Mouse (Mus musculus) liver, embryonic 14.5 days (tissue): Measurements from ENCODE around the gene Dusp11. TPM values are rescaled to one million over a fixed set of nuclear protein-coding genes. Genes with fewer than 3 reads are reported as not detected.
"Not testable (repeated sequence)": the region's sequence is repeated elsewhere in the genome, so short reads cannot be mapped to it uniquely, and the experiment has no call there.

Source experiments
- ATAC-seq: fragments of 200-750 bp; cut with Nextera tagmentation; 2 replicates; pipeline ENCODE4 v1.8.0; 2017; ENCODE audit warnings: moderate number of reproducible peaks, mild to moderate bottlenecking, moderate library complexity; ENCODE audit not compliant: insufficient read depth
- DNase-seq, 3 experiments: peaks; one replicate each; pipeline ENCODE4 v3.0.0-alpha.2; 2012 to 2013; ENCODE audit warnings: low read depth in 3 of 3, low spot score in 3 of 3
- H3K27ac ChIP-seq: fragments of 300-500 bp; sonication (generic); 2 replicates; pipeline ENCODE4 v1.5.1; 2014; ENCODE audit warnings: moderate library complexity, mild to moderate bottlenecking, control low read depth, inconsistent platforms
- H3K27me3 ChIP-seq: fragments of 300-500 bp; sonication (generic); 2 replicates; pipeline ENCODE4 v1.6.1; 2014; ENCODE audit warnings: mild to moderate bottlenecking, low read length, moderate library complexity; ENCODE audit not compliant: control insufficient read depth, insufficient read depth
- H3K36me3 ChIP-seq: fragments of 300-500 bp; sonication (generic); replicated peaks from 2 replicates; pipeline ENCODE4 v1.6.1; 2014; ENCODE audit warnings: low read depth; ENCODE audit not compliant: control insufficient read depth, insufficient read depth
- H3K4me1 ChIP-seq, 2 experiments: fragments of 200-500 bp in 1 of 2; fragments of 300-500 bp in 1 of 2; sonication (generic) in 1 of 2; replicated peaks; 2 replicates each; pipeline ENCODE4 v1.6.1; 2012 to 2014; ENCODE audit warnings: antibody characterized with exemption in 1 of 2, inconsistent platforms in 1 of 2, low read length in 1 of 2; ENCODE audit not compliant: control insufficient read depth in 2 of 2, insufficient read depth in 2 of 2
- H3K4me2 ChIP-seq: fragments of 300-500 bp; sonication (generic); 2 replicates; pipeline ENCODE4 v1.6.1; 2014; ENCODE audit warnings: low read depth, mild to moderate bottlenecking, control low read depth, moderate library complexity
- H3K4me3 ChIP-seq, 2 experiments: fragments of 200-500 bp in 1 of 2; fragments of 300-500 bp in 1 of 2; sonication (generic) in 1 of 2; 2 replicates each; pipeline ENCODE4 v1.5.1; 2012 to 2014; ENCODE audit warnings: low read depth in 2 of 2, low read length in 2 of 2, mild to moderate bottlenecking in 2 of 2, control low read depth in 1 of 2, inconsistent platforms in 1 of 2, moderate library complexity in 1 of 2; ENCODE audit not compliant: insufficient read depth in 1 of 2
- H3K9ac ChIP-seq: fragments of 300-500 bp; sonication (generic); replicated peaks from 2 replicates; pipeline ENCODE4 v1.6.1; 2014; ENCODE audit warnings: mild to moderate bottlenecking, control low read depth, moderate library complexity
- H3K9me3 ChIP-seq: fragments of 300-500 bp; sonication (generic); 2 replicates; pipeline ENCODE4 v1.6.1; 2016; ENCODE audit warnings: low read length, mixed read lengths; ENCODE audit not compliant: control insufficient read depth
- CTCF ChIP-seq: IDR thresholded peaks from 2 replicates; pipeline ENCODE4 v1.5.1; 2016; ENCODE audit warnings: antibody characterized with exemption, low read depth, control low read depth
- EP300 ChIP-seq: IDR thresholded peaks from 2 replicates; pipeline ENCODE4 v1.6.1; 2016; ENCODE audit warnings: antibody characterized with exemption, low read depth
- WGBS: fragments of 180-500 bp; shearing (Covaris S2); extraction: QIAGEN DNeasy Blood & Tissue Kit; methylation state at CpG from one replicate; pipeline ENCODE4 v1.1.7; 2014; ENCODE audit not compliant: insufficient replicate concordance; 5-methylcytosine and 5-hydroxymethylcytosine counted together
- polyA plus RNA-seq, 2 experiments: library from polyadenylated mRNA; depleted of rRNA in 1 of 2; stranded (reverse) in 1 of 2; unstranded in 1 of 2; fragments of >200 nt; fragmentation: Nextera tagmentation in 1 of 2; extraction: Ambion mirVana in 1 of 2; gene quantifications; 2 replicates each; pipeline versions ENCODE4 v1.2.1 to v1.2.3; 2012 to 2014

Gene Dusp11
- polyA plus RNA-seq, 2 experiments: 20.3 to 30.4 TPM

- Histone ChIP-seq H3K4me1 (no peaks in the 10 kb centered on the region), H3K4me3 (no peak overlapping the region), H3K9ac (no peak overlapping the region), H3K36me3 (no peaks in the 10 kb centered on the region), H3K4me2 (no peak overlapping the region), H3K27me3 (no peaks in the 10 kb centered on the region), H3K9me3 (no peaks in the 10 kb centered on the region), H3K27ac (no peak overlapping the region)
- TF ChIP-seq CTCF (no peak), EP300 (no peak)
- ATAC-seq (no peak), DNase-seq (no peak)
- 65% methylated on average over 8 of the region's 8 CpGs for WGBS
Measured at GRCm38 (mm10) chr6:85984351-85984750, 22.9 kb upstream of the Dusp11 start.

- not testable (repeated sequence) for H3K4me2 ChIP-seq, H3K27me3 ChIP-seq, H3K4me3 ChIP-seq, H3K9me3 ChIP-seq, H3K4me1 ChIP-seq, H3K27ac ChIP-seq, DNase-seq, ATAC-seq, H3K9ac ChIP-seq, H3K36me3 ChIP-seq
- WGBS: 61% methylated on average over 4 of the region's 4 CpGs
Measured at GRCm38 (mm10) chr6:85978736-85979135, 17.3 kb upstream of the Dusp11 start.

DNA sequence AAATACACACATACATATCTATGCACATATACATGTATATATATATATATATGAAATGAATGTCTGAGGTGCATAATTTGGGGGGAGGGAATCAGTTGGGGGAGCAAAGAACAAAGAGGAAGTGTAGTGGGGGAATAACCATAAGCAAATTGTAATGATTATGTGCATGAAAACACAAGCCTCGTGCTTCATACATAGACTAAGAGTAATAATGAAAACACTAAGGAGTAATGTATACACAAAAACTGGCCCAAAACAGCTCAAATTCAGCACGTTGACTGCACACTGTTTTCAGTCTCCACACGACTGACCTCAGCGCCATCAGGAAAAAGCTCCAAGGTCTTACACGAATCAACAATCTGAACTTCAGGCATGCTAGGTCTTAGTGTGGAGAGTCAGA, 14.8 kb upstream of the Dusp11 start:
- H3K4me1 ChIP-seq: peaks cover 4 to 7% of the 10 kb centered on the region in 2 experiments
- H3K9ac ChIP-seq: no peak overlapping the region
- DNase-seq (no peak), ATAC-seq (no peak)
- no peak overlapping the region for H3K4me2 ChIP-seq
- no peak overlapping the region for H3K4me3 ChIP-seq
- no peak overlapping the region for H3K27ac ChIP-seq
- TF ChIP-seq EP300 (no peak), CTCF (no peak)
- H3K27me3 ChIP-seq: no peaks in the 10 kb centered on the region
- WGBS: 66% methylated on average over 5 of the region's 5 CpGs
- no peaks in the 10 kb centered on the region for H3K36me3 ChIP-seq
- no peaks in the 10 kb centered on the region for H3K9me3 ChIP-seq

GRCm38 (mm10) chr6:85975761-85976160, 14.3 kb upstream of the Dusp11 start:
- TF ChIP-seq CTCF (no peak), EP300 (no peak)
- 59% methylated on average over 1 of the region's 1 CpGs for WGBS

DNA sequence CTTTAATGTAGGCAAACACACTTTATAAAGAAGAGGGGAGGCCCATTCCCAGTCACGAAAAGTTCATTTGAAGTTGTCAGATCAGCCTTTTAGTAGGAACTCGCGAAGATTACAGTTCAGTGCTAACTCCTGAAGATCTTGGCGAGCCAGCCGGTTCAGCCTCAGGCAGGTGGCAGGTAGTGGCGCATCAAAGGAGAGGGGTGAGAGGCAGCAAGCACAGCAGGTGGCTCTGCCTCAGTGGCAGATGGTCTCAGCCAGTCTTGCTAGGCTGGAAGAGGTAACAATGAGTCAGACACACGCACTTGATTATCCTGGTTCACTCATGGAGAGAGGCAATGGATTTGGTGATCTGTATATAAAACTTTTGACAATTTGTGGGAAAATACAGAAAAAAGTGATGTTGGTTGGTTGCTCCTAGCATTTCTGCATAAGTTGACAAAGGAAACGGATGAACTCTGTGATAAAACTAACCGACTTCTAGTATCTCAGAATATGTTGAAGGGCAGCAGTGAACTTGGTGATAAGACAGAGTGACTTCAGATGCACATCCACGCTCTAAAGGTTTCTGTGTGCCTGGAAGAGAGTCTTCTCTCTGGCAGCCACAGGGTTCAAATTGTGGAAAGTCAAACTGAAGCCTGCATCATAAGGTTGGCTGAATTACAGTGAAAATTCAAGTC, 13.6 kb upstream of the Dusp11 start:
- Histone ChIP-seq H3K27me3 (no peaks in the 10 kb centered on the region), H3K9ac (no peak overlapping the region), H3K36me3 (no peaks in the 10 kb centered on the region), H3K4me2 (no peak overlapping the region), H3K4me1 (peaks cover 4 to 7% of the 10 kb centered on the region in 2 experiments), H3K4me3 (no peak overlapping the region), H3K27ac (no peak overlapping the region), H3K9me3 (no peaks in the 10 kb centered on the region)
- DNase-seq (no peak), ATAC-seq (peak; percentile 31; the same call in 1 of the 2 replicates)
- TF ChIP-seq EP300 (peak; percentile 56), CTCF (no peak)
- 28% methylated on average over 10 of the region's 10 CpGs for WGBS

More at GRCm38 (mm10) chr6:85975761-85976160, 14.3 kb upstream of the Dusp11 start:
- ATAC-seq (no peak), DNase-seq (no peak)
- Histone ChIP-seq H3K4me1 (peaks cover 4 to 7% of the 10 kb centered on the region in 2 experiments), H3K4me2 (no peak overlapping the region), H3K36me3 (no peaks in the 10 kb centered on the region), H3K9me3 (no peaks in the 10 kb centered on the region), H3K27me3 (no peaks in the 10 kb centered on the region), H3K4me3 (no peak overlapping the region), H3K9ac (no peak overlapping the region), H3K27ac (no peak overlapping the region)
